Mouse (Mus musculus): ENCODE results near the gene Rnf8. TPM values are rescaled to one million over a fixed set of nuclear protein-coding genes. Genes with fewer than 3 reads are reported as not detected.

The Rnf8 gene
- polyA plus RNA-seq, 1 experiment = 72.1 TPM

GRCm38 (mm10) chr17:29628946-29629345, 14.4 kb downstream of the Rnf8 start:
- TF ChIP-seq POLR2A (IDR thresholded peaks at IDR 0.05; ENCODE audit: borderline replicate concordance, insufficient read depth, low read length) (no peak), CTCF (IDR thresholded peaks at IDR 0.05; ENCODE audit: borderline replicate concordance, insufficient read depth, low read depth, low read length) (peak; percentile 27; the same call in 1 of the 2 replicates)
- Histone ChIP-seq H3K27me3 (ENCODE audit: control insufficient read depth, insufficient read depth, low read length) (no peaks in the 10 kb centered on the region), H3K27ac (ENCODE audit: insufficient read depth, low read length) (no peak overlapping the region), H3K4me3 (replicated peaks; ENCODE audit: insufficient read depth, low read depth, low read length) (no peak overlapping the region), H3K4me1 (ENCODE audit: control insufficient read depth, insufficient read depth, low read length) (peaks cover 16% of the 10 kb centered on the region)
- 9% methylated on average over 5 of the region's 5 CpGs for WGBS
- peak; percentile 57 to 70 for DNase-seq

GRCm38 (mm10) chr17:29629620-29630019, 15.0 kb downstream of the Rnf8 start:
- no peak for TF ChIP-seq POLR2A (IDR thresholded peaks at IDR 0.05; ENCODE audit: borderline replicate concordance, insufficient read depth, low read length)
- no peak for TF ChIP-seq CTCF (IDR thresholded peaks at IDR 0.05; ENCODE audit: borderline replicate concordance, insufficient read depth, low read depth, low read length)

GRCm38 (mm10) chr17:29632312-29632711, 17.7 kb downstream of the Rnf8 start:
- WGBS = 95% methylated on average over 11 of the region's 11 CpGs
- no peaks in the 10 kb centered on the region for H3K27me3 ChIP-seq (ENCODE audit: control insufficient read depth, insufficient read depth, low read length)
- peaks cover 23% of the 10 kb centered on the region for H3K4me1 ChIP-seq (ENCODE audit: control insufficient read depth, insufficient read depth, low read length)
- H3K27ac ChIP-seq (ENCODE audit: insufficient read depth, low read length) = no peak overlapping the region
- TF ChIP-seq POLR2A (IDR thresholded peaks at IDR 0.05; ENCODE audit: borderline replicate concordance, insufficient read depth, low read length) (no peak), CTCF (IDR thresholded peaks at IDR 0.05; ENCODE audit: borderline replicate concordance, insufficient read depth, low read depth, low read length) (no peak)
- H3K4me3 ChIP-seq (replicated peaks; ENCODE audit: insufficient read depth, low read depth, low read length) = no peak overlapping the region
- no peak for DNase-seq

More at GRCm38 (mm10) chr17:29629620-29630019, 15.0 kb downstream of the Rnf8 start:
- DNase-seq = no peak
- H3K27ac ChIP-seq (ENCODE audit: insufficient read depth, low read length) = no peak overlapping the region
- WGBS = 91% methylated on average over 5 of the region's 5 CpGs
- H3K4me1 ChIP-seq (ENCODE audit: control insufficient read depth, insufficient read depth, low read length) = peaks cover 16% of the 10 kb centered on the region
- H3K4me3 ChIP-seq (replicated peaks; ENCODE audit: insufficient read depth, low read depth, low read length) = no peak overlapping the region
- no peaks in the 10 kb centered on the region for H3K27me3 ChIP-seq (ENCODE audit: control insufficient read depth, insufficient read depth, low read length)

GRCm38 (mm10) chr17:29635492-29635891, 20.9 kb downstream of the Rnf8 start:
- 90% methylated on average over 8 of the region's 8 CpGs for WGBS
- Histone ChIP-seq H3K4me3 (replicated peaks; ENCODE audit: insufficient read depth, low read depth, low read length) (no peak overlapping the region), H3K27ac (ENCODE audit: insufficient read depth, low read length) (no peak overlapping the region), H3K27me3 (ENCODE audit: control insufficient read depth, insufficient read depth, low read length) (no peaks in the 10 kb centered on the region), H3K4me1 (ENCODE audit: control insufficient read depth, insufficient read depth, low read length) (peaks cover 16% of the 10 kb centered on the region)
- no peak for DNase-seq
- TF ChIP-seq CTCF (IDR thresholded peaks at IDR 0.05; ENCODE audit: borderline replicate concordance, insufficient read depth, low read depth, low read length) (no peak), POLR2A (IDR thresholded peaks at IDR 0.05; ENCODE audit: borderline replicate concordance, insufficient read depth, low read length) (no peak)

GRCm38 (mm10) chr17:29636118-29636517, 21.5 kb downstream of the Rnf8 start:
- no peak overlapping the region for H3K27ac ChIP-seq (ENCODE audit: insufficient read depth, low read length)
- WGBS = 47% methylated on average over 5 of the region's 5 CpGs

GRCm38 (mm10) chr17:29637377-29637776, 22.8 kb downstream of the Rnf8 start:
- peak in 1 of 2 experiments; percentile 60 for DNase-seq
- Histone ChIP-seq H3K27me3 (ENCODE audit: control insufficient read depth, insufficient read depth, low read length) (no peaks in the 10 kb centered on the region), H3K4me3 (replicated peaks; ENCODE audit: insufficient read depth, low read depth, low read length) (no peak overlapping the region), H3K27ac (ENCODE audit: insufficient read depth, low read length) (0 out of 2 replicates have a peak overlapping the region, but pooled peaks have one; percentile 26), H3K4me1 (ENCODE audit: control insufficient read depth, insufficient read depth, low read length) (peaks cover 21% of the 10 kb centered on the region)
- 31% methylated on average over 4 of the region's 4 CpGs for WGBS
- no peak for TF ChIP-seq POLR2A (IDR thresholded peaks at IDR 0.05; ENCODE audit: borderline replicate concordance, insufficient read depth, low read length)
- TF ChIP-seq CTCF (IDR thresholded peaks at IDR 0.05; ENCODE audit: borderline replicate concordance, insufficient read depth, low read depth, low read length) = no peak

More at GRCm38 (mm10) chr17:29636118-29636517, 21.5 kb downstream of the Rnf8 start:
- Histone ChIP-seq H3K27me3 (ENCODE audit: control insufficient read depth, insufficient read depth, low read length) (no peaks in the 10 kb centered on the region), H3K4me3 (replicated peaks; ENCODE audit: insufficient read depth, low read depth, low read length) (no peak overlapping the region), H3K4me1 (ENCODE audit: control insufficient read depth, insufficient read depth, low read length) (peaks cover 21% of the 10 kb centered on the region)
- TF ChIP-seq POLR2A (IDR thresholded peaks at IDR 0.05; ENCODE audit: borderline replicate concordance, insufficient read depth, low read length) (no peak), CTCF (IDR thresholded peaks at IDR 0.05; ENCODE audit: borderline replicate concordance, insufficient read depth, low read depth, low read length) (peak; percentile 73)
- peak; percentile 71 to 73 for DNase-seq

GRCm38 (mm10) chr17:29637895-29638294, 23.3 kb downstream of the Rnf8 start:
- 83% methylated on average over 8 of the region's 8 CpGs for WGBS
- no peak for TF ChIP-seq POLR2A (IDR thresholded peaks at IDR 0.05; ENCODE audit: borderline replicate concordance, insufficient read depth, low read length)
- TF ChIP-seq CTCF (IDR thresholded peaks at IDR 0.05; ENCODE audit: borderline replicate concordance, insufficient read depth, low read depth, low read length) = no peak
- no peak overlapping the region for H3K27ac ChIP-seq (ENCODE audit: insufficient read depth, low read length)

GRCm38 (mm10) chr17:29640971-29641370, 26.4 kb downstream of the Rnf8 start:
- no peak for DNase-seq
- WGBS = 94% methylated on average over 11 of the region's 11 CpGs

More at GRCm38 (mm10) chr17:29637895-29638294, 23.3 kb downstream of the Rnf8 start:
- H3K27me3 ChIP-seq (ENCODE audit: control insufficient read depth, insufficient read depth, low read length) = no peaks in the 10 kb centered on the region
- H3K4me3 ChIP-seq (replicated peaks; ENCODE audit: insufficient read depth, low read depth, low read length) = no peak overlapping the region
- H3K4me1 ChIP-seq (ENCODE audit: control insufficient read depth, insufficient read depth, low read length) = peaks cover 21% of the 10 kb centered on the region
- no peak for DNase-seq

More at GRCm38 (mm10) chr17:29640971-29641370, 26.4 kb downstream of the Rnf8 start:
- TF ChIP-seq POLR2A (IDR thresholded peaks at IDR 0.05; ENCODE audit: borderline replicate concordance, insufficient read depth, low read length) = no peak
- TF ChIP-seq CTCF (IDR thresholded peaks at IDR 0.05; ENCODE audit: borderline replicate concordance, insufficient read depth, low read depth, low read length) = no peak
- H3K27ac ChIP-seq (ENCODE audit: insufficient read depth, low read length) = no peak overlapping the region
- H3K4me1 ChIP-seq (ENCODE audit: control insufficient read depth, insufficient read depth, low read length) = peaks cover 21% of the 10 kb centered on the region
- no peak overlapping the region for H3K4me3 ChIP-seq (replicated peaks; ENCODE audit: insufficient read depth, low read depth, low read length)
- no peaks in the 10 kb centered on the region for H3K27me3 ChIP-seq (ENCODE audit: control insufficient read depth, insufficient read depth, low read length)

All from cerebellum, adult 2 months (tissue).